Comparison of ENCODE assay signal across 10 mouse cellular contexts in the genomic region with DNA sequence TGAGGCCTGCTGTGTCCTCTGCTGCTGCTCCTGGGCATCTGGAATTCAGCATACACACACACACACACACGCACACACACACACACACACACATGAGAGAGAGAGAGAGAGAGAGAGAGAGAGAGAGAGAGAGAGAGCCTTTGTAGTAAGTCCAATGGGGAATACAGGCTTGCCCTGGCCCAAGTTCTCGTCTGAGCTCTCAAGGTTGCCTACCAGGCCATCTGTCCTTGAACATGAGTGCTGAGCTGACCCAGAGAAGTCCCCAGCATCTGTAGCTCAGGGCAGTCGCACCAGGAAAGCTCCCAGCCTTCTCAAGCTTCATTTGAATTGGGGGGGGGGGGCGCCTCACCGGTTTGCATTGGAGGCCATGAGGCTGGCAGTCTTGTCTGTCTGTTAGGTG. TPM values are rescaled to one million over a fixed set of nuclear protein-coding genes. Genes with fewer than 3 reads are reported as not detected.
DNase-seq lines count a peak whose midpoint lies in the region; ATAC-seq and TF ChIP-seq lines count a peak whose summit lies in the region.
"Had no signal": no experiment of that assay in that cellular context is flagged by ENCODE, and none has a peak within 500 bp of the region (broad histone marks: within the 10 kb centered on the region; RNA-seq: fewer than 3 reads in every experiment).

No protein-coding gene starts in this region.

- H3K4me3 ChIP-seq in heart, embryonic 15.5 days, result no peak overlapping the region
- H3K4me3 ChIP-seq in lung, postnatal 0 days (ENCODE audit: low read depth, low read length), result no peak overlapping the region
- H3K4me3 ChIP-seq in bone marrow macrophage, adult 2 months (ENCODE audit: insufficient read depth, low read length), result peak overlapping the region; percentile 22
- no peak overlapping the region for H3K4me3 ChIP-seq in liver, embryonic 14.5 days (ENCODE audit: insufficient read depth in 1 of 2, low read depth in 2 of 2, low read length in 2 of 2)
- H3K4me3 ChIP-seq: midbrain, embryonic 13.5 days had no signal

- peaks cover 21% of the 10 kb centered on the region for H3K36me3 ChIP-seq in heart, embryonic 15.5 days
- H3K36me3 ChIP-seq in lung, postnatal 0 days (ENCODE audit: insufficient read depth, low read length), result peaks cover 13% of the 10 kb centered on the region
- peaks cover 19% of the 10 kb centered on the region for H3K36me3 ChIP-seq in liver, embryonic 14.5 days (replicated peaks; ENCODE audit: control insufficient read depth, insufficient read depth, low read depth)

- DNase-seq in heart, adult 8-10 months (ENCODE audit: low spot score), result no peak
- DNase-seq in lung, postnatal 0 days (ENCODE audit: low spot score), result no peak
- no peak for DNase-seq in lung, postnatal 36 days
- DNase-seq in liver, embryonic 14.5 days (ENCODE audit: low read depth in 3 of 3, low spot score in 3 of 3), result no peak
- DNase-seq in urinary bladder, postnatal 25 days (ENCODE audit: low spot score), result no peak
- DNase-seq: cerebellum, postnatal 36 days; thymus, postnatal 36 days had no signal

- H3K9ac ChIP-seq in heart, embryonic 15.5 days, result no peak overlapping the region
- no peak overlapping the region for H3K9ac ChIP-seq in lung, postnatal 0 days (replicated peaks; ENCODE audit: low read depth)
- H3K9ac ChIP-seq in liver, embryonic 14.5 days (replicated peaks), result peak overlapping the region; percentile 0
- H3K9ac ChIP-seq: midbrain, embryonic 13.5 days had no signal

- TF ChIP-seq EP300 in lung, postnatal 0 days (IDR thresholded peaks at IDR 0.05), result no peak
- TF ChIP-seq EP300 in liver, embryonic 14.5 days (IDR thresholded peaks at IDR 0.05; ENCODE audit: low read depth), result no peak

- H3K4me2 ChIP-seq in heart, embryonic 15.5 days, result 0 out of 2 replicates have a peak overlapping the region, but pooled peaks have one; percentile 30
- no peak overlapping the region for H3K4me2 ChIP-seq in lung, postnatal 0 days (replicated peaks; ENCODE audit: low read depth, low read length)
- peak overlapping the region; percentile 37 for H3K4me2 ChIP-seq in liver, embryonic 14.5 days (ENCODE audit: low read depth)
- H3K4me2 ChIP-seq: midbrain, embryonic 13.5 days had no signal

- TF ChIP-seq POLR2A in bone marrow macrophage, adult 2 months (IDR thresholded peaks at IDR 0.05; ENCODE audit: borderline replicate concordance, low read depth, low read length), result no peak

- H3K4me1 ChIP-seq in heart, embryonic 15.5 days (replicated peaks), result peaks cover 43% of the 10 kb centered on the region
- H3K4me1 ChIP-seq in lung, postnatal 0 days (ENCODE audit: insufficient read depth, low read depth, low read length), result peaks cover 17% of the 10 kb centered on the region; the same call in 1 of the 2 replicates
- H3K4me1 ChIP-seq in bone marrow macrophage, adult 2 months (ENCODE audit: control insufficient read depth, insufficient read depth, low read length), result peaks cover 48% of the 10 kb centered on the region
- H3K4me1 ChIP-seq in liver, embryonic 14.5 days (replicated peaks; ENCODE audit: control insufficient read depth in 2 of 2, insufficient read depth in 2 of 2, low read length in 1 of 2), result peaks cover 23 to 36% of the 10 kb centered on the region in 2 experiments

- ATAC-seq in heart, embryonic 15.5 days (replicated peaks; ENCODE audit: insufficient number of reproducible peaks, insufficient read depth, low FRiP score, low read depth), result no peak
- ATAC-seq in lung, postnatal 0 days, result no peak
- ATAC-seq in liver, embryonic 14.5 days (ENCODE audit: insufficient read depth), result no peak
- ATAC-seq: midbrain, embryonic 13.5 days had no signal

- TF ChIP-seq CTCF in lung, postnatal 0 days (IDR thresholded peaks at IDR 0.05), result no peak
- TF ChIP-seq CTCF in bone marrow macrophage, adult 2 months (IDR thresholded peaks at IDR 0.05; ENCODE audit: low read depth, low read length), result no peak
- no peak for TF ChIP-seq CTCF in liver, embryonic 14.5 days (IDR thresholded peaks at IDR 0.05; ENCODE audit: low read depth)

- WGBS in heart, embryonic 15.5 days, result 59% methylated on average over 5 of the region's 5 CpGs
- 49% methylated on average over 5 of the region's 5 CpGs for WGBS in lung, postnatal 0 days
- 20% methylated on average over 5 of the region's 5 CpGs for WGBS in liver, embryonic 14.5 days (ENCODE audit: insufficient replicate concordance)

- no peaks in the 10 kb centered on the region for H3K9me3 ChIP-seq in heart, embryonic 15.5 days (replicated peaks)
- H3K9me3 ChIP-seq in lung, postnatal 0 days (ENCODE audit: low read length), result no peaks in the 10 kb centered on the region
- no peaks in the 10 kb centered on the region for H3K9me3 ChIP-seq in liver, embryonic 14.5 days (ENCODE audit: control insufficient read depth, low read length)
- H3K9me3 ChIP-seq: midbrain, embryonic 13.5 days had no signal

- H3K27me3 ChIP-seq in heart, embryonic 15.5 days, result no peaks in the 10 kb centered on the region
- H3K27me3 ChIP-seq in lung, postnatal 0 days (replicated peaks; ENCODE audit: insufficient read depth, low read length), result no peaks in the 10 kb centered on the region
- no peaks in the 10 kb centered on the region for H3K27me3 ChIP-seq in liver, embryonic 14.5 days (ENCODE audit: control insufficient read depth, insufficient read depth, low read length)
- H3K27me3 ChIP-seq: midbrain, embryonic 13.5 days had no signal

- H3K27ac ChIP-seq in heart, embryonic 15.5 days, result peak overlapping the region; percentile 81
- H3K27ac ChIP-seq in lung, postnatal 0 days (ENCODE audit: low read length), result peak overlapping the region; percentile 91
- peak overlapping the region; percentile 92 for H3K27ac ChIP-seq in bone marrow macrophage, adult 2 months (ENCODE audit: insufficient read depth, low read depth, low read length)
- peak overlapping the region; percentile 0; the same call in 1 of the 2 replicates for H3K27ac ChIP-seq in liver, embryonic 14.5 days
- H3K27ac ChIP-seq: midbrain, embryonic 13.5 days had no signal

RNA-seq across cellular contexts. Expression of a gene that starts 9.9 kb away (rescaled TPM):
- polyA plus RNA-seq in heart, embryonic 15.5 days (2015; fragmentation: Nextera tagmentation; extraction: Ambion mirVana), result 31.0 and 43.2 TPM in 2 replicates
- 10 to 100 TPM; 27.9 to 34.6 (median 30.5) TPM for total RNA-seq in heart, adult 8-10 months (2022)
- polyA plus RNA-seq in lung, postnatal 0 days (2015; fragmentation: Nextera tagmentation; extraction: Ambion mirVana), result 36.5 and 39.1 TPM in 2 replicates
- polyA plus RNA-seq in bone marrow macrophage, adult 2 months (2012; ENCODE audit: insufficient read depth, insufficient read length, missing spikeins), result 111 and 116 TPM in 2 replicates
- 12.7 and 13.7 TPM in 2 replicates for polyA plus RNA-seq in liver, embryonic 14.5 days (2012; rRNA removed)
- 12.1 and 12.7 TPM in 2 replicates for polyA plus RNA-seq in liver, embryonic 14.5 days (2014; fragmentation: Nextera tagmentation; extraction: Ambion mirVana)

RNA-seq across cellular contexts. Expression of a gene that starts 10.7 kb away (rescaled TPM):
- 28.3 and 42.0 TPM in 2 replicates for polyA plus RNA-seq in heart, embryonic 15.5 days (2015; fragmentation: Nextera tagmentation; extraction: Ambion mirVana)
- 10 to 100 TPM; 28.0 to 34.3 (median 30.1) TPM for total RNA-seq in heart, adult 8-10 months (2022)
- polyA plus RNA-seq in lung, postnatal 0 days (2015; fragmentation: Nextera tagmentation; extraction: Ambion mirVana), result 110 and 115 TPM in 2 replicates
- polyA plus RNA-seq in bone marrow macrophage, adult 2 months (2012; ENCODE audit: insufficient read depth, insufficient read length, missing spikeins), result 102 and 116 TPM in 2 replicates
- polyA plus RNA-seq in liver, embryonic 14.5 days (2012; rRNA removed), result 29.9 and 38.6 TPM in 2 replicates
- 46.6 and 59.1 TPM in 2 replicates for polyA plus RNA-seq in liver, embryonic 14.5 days (2014; fragmentation: Nextera tagmentation; extraction: Ambion mirVana)

RNA-seq across cellular contexts. Expression of a gene that starts 38.1 kb away (rescaled TPM):
- 39.0 and 52.9 TPM in 2 replicates for polyA plus RNA-seq in heart, embryonic 15.5 days (2015; fragmentation: Nextera tagmentation; extraction: Ambion mirVana)
- total RNA-seq in heart, adult 8-10 months (2022), result 1 to 10 TPM; 3.6 to 6.3 (median 4.7) TPM
- polyA plus RNA-seq in lung, postnatal 0 days (2015; fragmentation: Nextera tagmentation; extraction: Ambion mirVana), result 72.8 and 97.5 TPM in 2 replicates
- polyA plus RNA-seq in bone marrow macrophage, adult 2 months (2012; ENCODE audit: insufficient read depth, insufficient read length, missing spikeins), result 32.9 and 35.7 TPM in 2 replicates
- polyA plus RNA-seq in liver, embryonic 14.5 days (2012; rRNA removed), result 15.5 and 17.5 TPM in 2 replicates
- polyA plus RNA-seq in liver, embryonic 14.5 days (2014; fragmentation: Nextera tagmentation; extraction: Ambion mirVana), result 31.9 and 36.0 TPM in 2 replicates

Comparison
In these comparisons a context has a peak if more than half of its experiments do, and no peak if none do; other contexts are left out.
1. H3K27ac ChIP-seq: peak in every context shown above with its lines; median percentile 92 in bone marrow macrophage, adult 2 months; 91 in lung, postnatal 0 days; 81 in heart, embryonic 15.5 days; 0 in liver, embryonic 14.5 days.